Mouse (Mus musculus): ENCODE measurements around the gene Gcnt1. TPM values are rescaled to one million over a fixed set of nuclear protein-coding genes. Genes with fewer than 3 reads are reported as not detected.

Gcnt1 gene
- polyA plus RNA-seq, 1 experiment = 0.14 TPM

DNA sequence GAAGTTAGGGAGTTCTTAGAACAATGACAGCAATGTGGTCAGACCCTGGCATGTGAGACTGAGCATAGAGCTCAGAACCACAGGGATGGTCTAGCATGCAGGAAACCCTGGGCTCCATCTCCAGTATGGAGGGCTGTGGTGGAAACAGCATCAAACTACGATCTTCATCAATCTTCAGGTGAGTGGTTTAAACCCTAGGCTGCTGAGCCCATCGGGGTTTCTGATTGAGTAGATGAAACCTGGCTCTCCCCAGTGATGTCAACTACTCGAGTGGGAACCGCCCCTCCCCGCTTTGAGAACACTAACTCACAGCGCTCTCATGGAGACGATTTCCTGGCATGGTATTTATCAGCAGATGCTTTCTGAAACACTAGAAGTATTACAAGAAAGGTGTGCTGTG is 7.9 kb upstream of the Gcnt1 start:
- Histone ChIP-seq H3K4me1 (ENCODE audit: control insufficient read depth) (peaks cover 16% of the 10 kb centered on the region), H3K27me3 (ENCODE audit: control insufficient read depth) (no peaks in the 10 kb centered on the region), H3K9me3 (ENCODE audit: control insufficient read depth, low read length) (no peaks in the 10 kb centered on the region), H3K36me3 (ENCODE audit: control insufficient read depth) (no peaks in the 10 kb centered on the region), H3K4me3 (replicated peaks) (no peak overlapping the region)
- TF ChIP-seq GATA1 (IDR thresholded peaks at IDR 0.05; ENCODE audit: low read length) = no peak
- TF ChIP-seq TAL1 (IDR thresholded peaks at IDR 0.05; ENCODE audit: low read length) = no peak

DNA sequence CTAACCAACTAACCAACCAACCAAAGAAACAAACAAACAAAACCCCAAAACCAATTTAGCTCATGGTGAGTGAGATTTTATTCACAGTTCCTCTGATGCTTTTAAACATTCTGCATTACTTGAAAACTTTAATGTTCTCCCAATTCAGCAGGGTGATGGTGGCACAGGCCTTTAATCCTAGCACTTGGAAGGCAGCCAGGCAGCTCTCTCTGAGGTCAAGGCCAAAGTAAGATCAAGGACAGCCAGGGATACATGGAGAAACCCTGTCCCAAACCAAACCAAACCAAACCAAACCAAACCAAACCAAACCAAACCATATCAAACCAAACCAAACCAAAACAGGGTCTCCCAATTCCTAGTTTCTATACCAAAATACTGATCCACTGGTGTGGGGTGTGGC is 6.2 kb upstream of the Gcnt1 start:
- Histone ChIP-seq H3K27me3 (ENCODE audit: control insufficient read depth) (no peaks in the 10 kb centered on the region), H3K4me1 (ENCODE audit: control insufficient read depth) (peaks cover 8% of the 10 kb centered on the region), H3K9me3 (ENCODE audit: control insufficient read depth, low read length) (no peaks in the 10 kb centered on the region), H3K36me3 (ENCODE audit: control insufficient read depth) (no peaks in the 10 kb centered on the region), H3K4me3 (replicated peaks) (no peak overlapping the region)
- TF ChIP-seq GATA1 (IDR thresholded peaks at IDR 0.05; ENCODE audit: low read length) (no peak), TAL1 (IDR thresholded peaks at IDR 0.05; ENCODE audit: low read length) (no peak)

- Histone ChIP-seq H3K4me3 (replicated peaks) (no peak overlapping the region), H3K4me1 (ENCODE audit: control insufficient read depth) (peaks cover 7% of the 10 kb centered on the region), H3K27me3 (ENCODE audit: control insufficient read depth) (no peaks in the 10 kb centered on the region), H3K36me3 (ENCODE audit: control insufficient read depth) (no peaks in the 10 kb centered on the region), H3K9me3 (ENCODE audit: control insufficient read depth, low read length) (no peaks in the 10 kb centered on the region)
- no peak for TF ChIP-seq TAL1 (IDR thresholded peaks at IDR 0.05; ENCODE audit: low read length)
- TF ChIP-seq GATA1 (IDR thresholded peaks at IDR 0.05; ENCODE audit: low read length) = no peak
Observed at GRCm38 (mm10) chr19:17369581-17369980, 3.1 kb downstream of the Gcnt1 start.

DNA sequence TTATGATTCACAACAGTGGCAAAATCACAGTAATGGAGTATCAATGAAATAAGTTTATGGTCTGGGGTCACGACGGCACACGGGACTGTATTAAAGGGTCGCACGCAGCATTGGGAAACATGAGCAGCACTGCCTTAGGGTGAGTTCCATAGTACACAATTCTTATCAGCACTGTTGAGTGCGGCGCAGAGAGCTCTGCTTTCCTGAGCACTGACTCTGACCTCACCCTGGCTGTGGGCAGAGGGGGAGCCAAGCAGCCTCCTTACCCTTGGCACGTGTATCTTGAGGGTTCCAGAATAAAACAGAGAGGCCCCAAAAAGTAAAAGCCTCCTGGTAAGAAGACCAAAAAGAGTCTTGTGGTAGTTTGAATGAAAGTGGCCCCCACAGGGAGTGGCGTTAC is 4.1 kb downstream of the Gcnt1 start:
- Histone ChIP-seq H3K4me1 (ENCODE audit: control insufficient read depth) (peaks cover 12% of the 10 kb centered on the region), H3K9me3 (ENCODE audit: control insufficient read depth, low read length) (no peaks in the 10 kb centered on the region), H3K4me3 (replicated peaks) (no peak overlapping the region), H3K27me3 (ENCODE audit: control insufficient read depth) (no peaks in the 10 kb centered on the region), H3K36me3 (ENCODE audit: control insufficient read depth) (no peaks in the 10 kb centered on the region)
- no peak for TF ChIP-seq GATA1 (IDR thresholded peaks at IDR 0.05; ENCODE audit: low read length)
- TF ChIP-seq TAL1 (IDR thresholded peaks at IDR 0.05; ENCODE audit: low read length) = no peak

DNA sequence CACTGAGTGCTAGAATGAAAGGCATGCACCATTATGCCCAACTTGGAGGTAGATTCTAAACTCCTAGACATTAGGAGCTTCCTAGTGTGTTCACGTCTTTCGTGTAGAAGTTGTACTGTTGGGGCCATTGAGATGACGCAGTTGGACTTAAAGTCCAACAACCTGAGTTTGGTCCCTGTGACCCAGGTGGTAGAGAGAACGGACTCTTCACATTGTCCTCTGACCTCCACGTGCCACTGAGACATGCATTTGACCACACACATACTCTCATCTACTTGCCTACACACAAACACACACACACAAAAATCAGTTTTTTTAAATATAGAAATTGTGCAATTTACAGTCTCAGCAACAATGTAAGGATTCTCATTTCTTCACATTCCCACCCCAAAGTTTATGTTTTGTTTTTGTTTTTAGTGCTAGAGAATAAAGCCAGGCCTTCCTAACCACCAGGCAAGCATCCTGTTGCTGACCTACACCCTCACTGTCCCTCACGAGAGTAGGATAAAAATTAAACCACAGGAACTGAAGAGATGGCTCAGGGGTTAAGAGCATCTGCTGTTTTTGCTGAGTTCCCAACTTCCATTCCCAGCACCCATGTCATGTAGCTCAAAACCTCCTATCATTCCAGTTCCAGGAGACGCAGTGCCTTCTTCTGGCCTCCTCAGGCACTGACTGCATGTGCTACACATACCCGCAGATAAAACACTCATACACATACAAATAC is 6.1 kb downstream of the Gcnt1 start:
- Histone ChIP-seq H3K27me3 (ENCODE audit: control insufficient read depth) (no peaks in the 10 kb centered on the region), H3K36me3 (ENCODE audit: control insufficient read depth) (no peaks in the 10 kb centered on the region), H3K4me1 (ENCODE audit: control insufficient read depth) (peaks cover 21% of the 10 kb centered on the region), H3K9me3 (ENCODE audit: control insufficient read depth, low read length) (no peaks in the 10 kb centered on the region), H3K4me3 (replicated peaks) (no peak overlapping the region)
- TF ChIP-seq GATA1 (IDR thresholded peaks at IDR 0.05; ENCODE audit: low read length) (no peak), TAL1 (IDR thresholded peaks at IDR 0.05; ENCODE audit: low read length) (no peak)

DNA sequence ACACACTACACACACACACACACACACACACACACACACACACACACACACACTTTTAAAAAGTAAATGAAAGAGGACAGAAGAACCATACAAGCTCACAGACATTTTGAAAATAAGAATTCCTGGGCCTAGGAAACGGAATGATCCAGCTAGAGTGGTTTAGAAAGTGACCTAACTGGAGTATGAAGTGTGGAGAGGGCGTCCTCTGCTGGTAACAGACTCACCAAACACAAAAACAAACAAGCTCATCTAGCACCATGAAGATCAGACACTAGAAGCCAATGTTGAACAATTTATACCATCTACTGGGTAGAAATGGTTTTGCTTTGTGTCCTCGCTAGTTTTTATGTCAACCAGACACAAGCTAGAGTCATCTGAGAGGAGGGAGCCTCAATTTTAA is 7.9 kb downstream of the Gcnt1 start:
- peaks cover 8% of the 10 kb centered on the region for H3K27me3 ChIP-seq (ENCODE audit: control insufficient read depth)
- no peak for TF ChIP-seq TAL1 (IDR thresholded peaks at IDR 0.05; ENCODE audit: low read length)
- no peak for TF ChIP-seq GATA1 (IDR thresholded peaks at IDR 0.05; ENCODE audit: low read length)
- no peak overlapping the region for H3K4me3 ChIP-seq (replicated peaks)
- H3K36me3 ChIP-seq (ENCODE audit: control insufficient read depth) = no peaks in the 10 kb centered on the region
- H3K9me3 ChIP-seq (ENCODE audit: control insufficient read depth, low read length) = no peaks in the 10 kb centered on the region
- H3K4me1 ChIP-seq (ENCODE audit: control insufficient read depth) = peaks cover 39% of the 10 kb centered on the region

DNA sequence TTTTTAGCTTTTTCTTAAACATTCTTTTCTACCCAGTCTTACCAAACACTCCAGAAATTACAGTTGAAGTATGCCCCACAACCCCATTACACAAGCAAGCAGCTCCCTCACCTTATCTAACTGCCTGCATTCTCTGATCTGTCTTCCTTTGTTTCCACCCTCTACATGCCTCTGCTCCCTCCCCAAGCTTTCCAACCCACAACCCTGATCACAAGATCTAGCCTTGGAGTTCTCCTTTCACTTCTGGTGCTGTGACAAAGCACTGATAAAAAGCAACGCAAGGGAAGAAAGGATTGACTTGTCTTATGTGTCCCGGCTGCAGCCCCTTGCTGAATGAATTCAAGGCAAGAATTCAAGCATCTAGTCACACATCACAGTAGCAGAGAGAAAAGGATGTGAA is 11.5 kb downstream of the Gcnt1 start:
- Histone ChIP-seq H3K4me3 (replicated peaks) (no peak overlapping the region), H3K36me3 (ENCODE audit: control insufficient read depth) (no peaks in the 10 kb centered on the region), H3K4me1 (ENCODE audit: control insufficient read depth) (peaks cover 59% of the 10 kb centered on the region), H3K27me3 (ENCODE audit: control insufficient read depth) (peaks cover 40% of the 10 kb centered on the region), H3K9me3 (ENCODE audit: control insufficient read depth, low read length) (no peaks in the 10 kb centered on the region)
- TF ChIP-seq GATA1 (IDR thresholded peaks at IDR 0.05; ENCODE audit: low read length) (no peak), TAL1 (IDR thresholded peaks at IDR 0.05; ENCODE audit: low read length) (no peak)

DNA sequence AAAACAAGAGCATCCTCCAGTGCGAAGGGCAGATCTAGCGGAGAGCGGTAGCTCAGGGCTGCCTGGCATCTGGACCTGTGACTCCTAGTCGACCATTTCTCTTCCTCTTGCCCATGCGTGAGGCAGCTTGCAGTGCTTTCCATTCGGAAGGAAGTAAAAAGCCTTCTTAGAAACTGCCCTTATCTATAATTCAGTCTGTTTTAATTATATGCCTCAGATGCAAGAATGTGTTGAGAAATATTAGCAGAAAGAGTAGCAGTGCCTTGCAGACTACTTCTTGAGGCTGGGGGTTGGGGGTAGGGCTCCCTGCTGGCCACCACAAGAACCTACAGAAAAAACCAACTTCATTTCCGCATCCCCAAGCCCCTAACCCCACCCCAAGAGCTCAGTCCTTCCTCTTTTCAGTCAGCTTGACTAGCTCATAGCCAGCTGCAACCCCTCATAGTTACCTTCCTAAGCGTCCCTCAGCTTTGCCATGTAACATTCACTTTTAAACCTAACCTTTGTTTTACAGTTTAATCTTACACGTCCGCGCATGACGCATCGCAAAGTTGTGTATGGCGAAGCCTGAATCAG is 13.2 kb downstream of the Gcnt1 start:
- Histone ChIP-seq H3K36me3 (ENCODE audit: control insufficient read depth) (peaks cover under 1% of the 10 kb centered on the region; the same call in 1 of the 2 replicates), H3K27me3 (ENCODE audit: control insufficient read depth) (peaks cover 43% of the 10 kb centered on the region), H3K4me1 (ENCODE audit: control insufficient read depth) (peaks cover 67% of the 10 kb centered on the region), H3K9me3 (ENCODE audit: control insufficient read depth, low read length) (no peaks in the 10 kb centered on the region), H3K4me3 (replicated peaks) (no peak overlapping the region)
- TF ChIP-seq TAL1 (IDR thresholded peaks at IDR 0.05; ENCODE audit: low read length) (no peak), GATA1 (IDR thresholded peaks at IDR 0.05; ENCODE audit: low read length) (no peak)

DNA sequence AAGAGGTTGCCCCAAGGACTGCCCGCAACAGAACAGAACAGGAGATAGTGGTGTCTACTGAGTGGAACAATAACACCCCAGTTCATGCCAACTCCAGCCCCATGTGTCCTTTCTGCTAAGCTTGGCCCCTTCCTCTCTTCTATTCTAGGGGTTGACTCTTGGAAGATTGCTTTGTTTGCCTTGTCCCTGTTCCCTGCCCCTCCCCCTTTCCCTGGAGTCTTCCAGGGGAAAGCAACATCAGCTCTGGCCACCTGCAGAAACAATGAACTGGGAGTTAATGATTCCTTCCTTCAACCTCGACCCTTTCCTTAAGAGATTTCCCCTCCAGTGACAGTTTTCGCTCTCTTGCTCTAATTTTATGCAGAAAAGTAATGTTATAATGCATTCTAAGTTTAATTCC is 15.3 kb downstream of the Gcnt1 start:
- Histone ChIP-seq H3K27me3 (ENCODE audit: control insufficient read depth) (peaks cover 43% of the 10 kb centered on the region), H3K4me3 (replicated peaks) (no peak overlapping the region), H3K4me1 (ENCODE audit: control insufficient read depth) (peaks cover 80% of the 10 kb centered on the region), H3K9me3 (ENCODE audit: control insufficient read depth, low read length) (no peaks in the 10 kb centered on the region), H3K36me3 (ENCODE audit: control insufficient read depth) (peaks cover 15% of the 10 kb centered on the region)
- TF ChIP-seq GATA1 (IDR thresholded peaks at IDR 0.05; ENCODE audit: low read length) = no peak
- no peak for TF ChIP-seq TAL1 (IDR thresholded peaks at IDR 0.05; ENCODE audit: low read length)

Data from erythroblast, embryonic 14.5 days (primary cell).